Mouse (Mus musculus) lung, adult 2 months (tissue): Measurements from ENCODE around the gene Ifi206. TPM values are rescaled to one million over a fixed set of nuclear protein-coding genes. Genes with fewer than 3 reads are reported as not detected.

Source experiments
- DNase-seq: peaks from one replicate; pipeline ENCODE4 v3.0.0; 2022
- H3K4me1 ChIP-seq: fragments of 200-500 bp; 2 replicates; pipeline ENCODE4 v1.6.1; 2011; ENCODE audit warnings: low read length; ENCODE audit not compliant: control insufficient read depth, insufficient read depth
- H3K4me3 ChIP-seq: fragments of 200-500 bp; replicated peaks from 2 replicates; pipeline ENCODE3; 2011; ENCODE audit warnings: low read depth, mild to moderate bottlenecking, control low read depth, low read length; ENCODE audit errors: extremely low read depth
- CTCF ChIP-seq: fragments of 200-500 bp; IDR thresholded peaks from 2 replicates; pipeline ENCODE4 v1.5.1; 2011; ENCODE audit warnings: mild to moderate bottlenecking, low read length, control low read depth; ENCODE audit not compliant: insufficient read depth
- POLR2A ChIP-seq: fragments of 200-500 bp; IDR thresholded peaks from 2 replicates; pipeline ENCODE4 v1.6.1; 2011; ENCODE audit warnings: low read depth, mild to moderate bottlenecking, control low read depth, low read length, borderline replicate concordance; ENCODE audit errors: extremely low read depth
- WGBS: fragments of 180-500 bp; shearing (Covaris S2); methylation state at CpG from one replicate; pipeline ENCODE4 v1.1.7; 2018; 5-methylcytosine and 5-hydroxymethylcytosine counted together
- polyA plus RNA-seq: library from polyadenylated mRNA; depleted of rRNA; stranded (reverse); fragments of >200 nt; gene quantifications from 2 replicates; pipeline ENCODE4 v1.2.3, GENCODE M21; 2012

Gene Ifi206
- polyA plus RNA-seq, 1 experiment: 1.6 TPM

- DNase-seq: no peak
- Histone ChIP-seq H3K4me1 (no peaks in the 10 kb centered on the region), H3K4me3 (no peak overlapping the region)
- TF ChIP-seq POLR2A (no peak), CTCF (no peak)
- 83% methylated on average over 4 of the region's 4 CpGs for WGBS
Measured at GRCm38 (mm10) chr1:173450621-173451020, 40.2 kb downstream of the Ifi206 start.

GRCm38 (mm10) chr1:173447067-173447466, 43.8 kb downstream of the Ifi206 start:
- WGBS: 36% methylated on average over 4 of the region's 4 CpGs
- TF ChIP-seq CTCF: no peak
- no peak for DNase-seq

DNA sequence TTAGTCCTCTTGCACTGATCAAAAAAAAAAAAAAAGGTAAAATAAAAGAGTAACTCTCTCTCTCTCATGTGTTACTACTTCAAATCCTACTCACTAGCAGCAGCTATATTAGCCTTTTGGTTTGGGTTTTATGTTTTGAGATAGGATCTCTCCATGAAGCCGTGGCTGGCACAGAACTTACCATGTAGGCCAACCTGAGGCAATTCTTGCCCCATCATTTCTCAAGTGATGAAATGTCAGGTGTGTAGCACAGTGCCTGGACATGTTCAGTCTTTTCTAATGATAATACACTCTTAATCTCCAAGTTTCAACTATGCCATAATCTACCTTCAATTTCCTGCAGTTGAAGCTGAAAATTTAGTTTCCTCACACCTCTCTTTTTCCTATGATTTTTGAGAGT, 47.8 kb downstream of the Ifi206 start:
- Histone ChIP-seq H3K4me3 (no peak overlapping the region), H3K4me1 (no peaks in the 10 kb centered on the region; the same call in 1 of the 2 replicates)
- TF ChIP-seq POLR2A (no peak), CTCF (no peak)
- no peak for DNase-seq
- 67% methylated on average over 1 of the region's 1 CpGs for WGBS

More at GRCm38 (mm10) chr1:173447067-173447466, 43.8 kb downstream of the Ifi206 start:
- H3K4me3 ChIP-seq: no peak overlapping the region
- H3K4me1 ChIP-seq: no peaks in the 10 kb centered on the region

- H3K4me1 ChIP-seq: no peaks in the 10 kb centered on the region; the same call in 1 of the 2 replicates
- H3K4me3 ChIP-seq: no peak overlapping the region
- 59% methylated on average over 4 of the region's 4 CpGs for whole genome bisulfite sequencing
- no peak for DNase-seq
- TF ChIP-seq CTCF: no peak
- no peak for TF ChIP-seq POLR2A
Measured at GRCm38 (mm10) chr1:173441210-173441609, 49.6 kb downstream of the Ifi206 start.

GRCm38 (mm10) chr1:173440681-173441080, 50.2 kb downstream of the Ifi206 start:
- WGBS: 42% methylated on average over 1 of the region's 1 CpGs
- no peak for TF ChIP-seq POLR2A
- no peak for TF ChIP-seq CTCF
- H3K4me1 ChIP-seq: no peaks in the 10 kb centered on the region; the same call in 1 of the 2 replicates
- DNase-seq: no peak
- H3K4me3 ChIP-seq: no peak overlapping the region

GRCm38 (mm10) chr1:173437161-173437953, 53.5 kb downstream of the Ifi206 start:
- H3K4me1 ChIP-seq: peaks cover 2% of the 10 kb centered on the region; the same call in 1 of the 2 replicates
- WGBS: 62% methylated on average over 6 of the region's 6 CpGs
- no peak for TF ChIP-seq POLR2A
- TF ChIP-seq CTCF: no peak
- DNase-seq: no peak
- no peak overlapping the region for H3K4me3 ChIP-seq

GRCm38 (mm10) chr1:173432411-173432810, 58.4 kb downstream of the Ifi206 start:
- no peak for TF ChIP-seq POLR2A
- no peak for TF ChIP-seq CTCF
- Histone ChIP-seq H3K4me1 (peaks cover 2% of the 10 kb centered on the region; the same call in 1 of the 2 replicates), H3K4me3 (no peak overlapping the region)
- no peak for DNase-seq
- 49% methylated on average over 2 of the region's 2 CpGs for WGBS

GRCm38 (mm10) chr1:173429995-173430699, 60.7 kb downstream of the Ifi206 start:
- DNase-seq: no peak
- WGBS: 75% methylated on average over 5 of the region's 5 CpGs

GRCm38 (mm10) chr1:173427385-173427784, 63.5 kb downstream of the Ifi206 start:
- no peak for DNase-seq

More at GRCm38 (mm10) chr1:173429995-173430699, 60.7 kb downstream of the Ifi206 start:
- Histone ChIP-seq H3K4me1 (peaks cover 2% of the 10 kb centered on the region; the same call in 1 of the 2 replicates), H3K4me3 (no peak overlapping the region)
- TF ChIP-seq POLR2A (no peak), CTCF (no peak)

DNA sequence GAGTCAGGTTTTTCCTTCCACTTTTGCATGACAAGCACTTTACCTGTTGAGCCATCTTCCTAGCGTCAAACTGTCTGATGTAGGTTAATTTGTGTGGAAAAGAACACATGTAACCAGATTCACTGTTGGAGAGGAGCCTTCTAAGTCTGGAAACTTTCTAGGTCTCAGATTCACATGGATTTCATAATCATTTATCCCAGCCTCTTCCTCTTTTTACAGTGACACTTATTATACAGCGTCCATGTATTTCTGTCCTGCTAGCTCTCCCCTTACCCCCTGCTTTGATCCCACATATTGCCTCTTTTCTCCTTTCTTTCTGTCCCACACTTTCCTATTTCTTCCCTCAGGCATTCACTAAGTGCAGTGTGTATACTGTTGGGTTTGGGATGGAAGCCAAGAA, 64.5 kb downstream of the Ifi206 start:
- no peak for DNase-seq
- TF ChIP-seq CTCF (no peak), POLR2A (no peak)
- 68% methylated on average over 2 of the region's 2 CpGs for WGBS

More at GRCm38 (mm10) chr1:173427385-173427784, 63.5 kb downstream of the Ifi206 start:
- TF ChIP-seq CTCF (no peak), POLR2A (no peak)
- H3K4me3 ChIP-seq: no peak overlapping the region
- 68% methylated on average over 8 of the region's 8 CpGs for WGBS
- no peaks in the 10 kb centered on the region for H3K4me1 ChIP-seq

More for the DNA sequence above, 64.5 kb downstream of the Ifi206 start:
- Histone ChIP-seq H3K4me1 (no peaks in the 10 kb centered on the region), H3K4me3 (no peak overlapping the region)
